Mouse (Mus musculus): Measurements from ENCODE around the gene Sumo3. TPM values are rescaled to one million over a fixed set of nuclear protein-coding genes. Genes with fewer than 3 reads are reported as not detected.
A peak's percentile ranks its signal among the peaks of the same experiment; 100 is the strongest.

Sumo3 gene
- total RNA-seq, 2 experiments from 2014 or later: 64.5 to 65.3 TPM

GRCm38 (mm10) chr10:77626036-77626435, 20.1 kb downstream of the Sumo3 start:
- DNase-seq: no peak

GRCm38 (mm10) chr10:77626591-77626990, 20.7 kb downstream of the Sumo3 start:
- DNase-seq: no peak

- DNase-seq: peak; percentile 82
Observed at GRCm38 (mm10) chr10:77627497-77627896, 21.6 kb downstream of the Sumo3 start.

- no peak for DNase-seq
Observed at GRCm38 (mm10) chr10:77629163-77629562, 23.3 kb downstream of the Sumo3 start.

GRCm38 (mm10) chr10:77629970-77630369, 24.1 kb downstream of the Sumo3 start:
- DNase-seq: no peak

GRCm38 (mm10) chr10:77634016-77634415, 28.1 kb downstream of the Sumo3 start:
- DNase-seq: no peak

GRCm38 (mm10) chr10:77634452-77635231, 28.7 kb downstream of the Sumo3 start:
- DNase-seq: no peak

- no peak for DNase-seq
Observed at GRCm38 (mm10) chr10:77636234-77636922, 30.5 kb downstream of the Sumo3 start.

GRCm38 (mm10) chr10:77638956-77639355, 33.1 kb downstream of the Sumo3 start:
- no peak for DNase-seq

- no peak for DNase-seq
Observed at GRCm38 (mm10) chr10:77643160-77643559, 37.3 kb downstream of the Sumo3 start.

GRCm38 (mm10) chr10:77645571-77645970, 39.7 kb downstream of the Sumo3 start:
- no peak for DNase-seq

- no peak for DNase-seq
Observed at GRCm38 (mm10) chr10:77647461-77647860, 41.6 kb downstream of the Sumo3 start.

GRCm38 (mm10) chr10:77647901-77648300, 42.0 kb downstream of the Sumo3 start:
- no peak for DNase-seq

- no peak for DNase-seq
Observed at GRCm38 (mm10) chr10:77652046-77652445, 46.1 kb downstream of the Sumo3 start.

GRCm38 (mm10) chr10:77658286-77658994, 52.5 kb downstream of the Sumo3 start:
- no peak for DNase-seq

- no peak for DNase-seq
Observed at GRCm38 (mm10) chr10:77663949-77664665, 58.2 kb downstream of the Sumo3 start.

GRCm38 (mm10) chr10:77666342-77666741, 60.4 kb downstream of the Sumo3 start:
- no peak for DNase-seq

- DNase-seq: no peak
Observed at GRCm38 (mm10) chr10:77667402-77667801, 61.5 kb downstream of the Sumo3 start.

Measured in gastrocnemius, postnatal 10 days (tissue).